Mouse (Mus musculus) limb, embryonic 14.5 days (tissue): ENCODE data around the gene Ina. TPM values are rescaled to one million over a fixed set of nuclear protein-coding genes. Genes with fewer than 3 reads are reported as not detected.

ENCODE experiments used
- ATAC-seq: fragments of 200-750 bp; cut with Nextera tagmentation; 2 replicates; pipeline ENCODE4 v1.8.0; 2017; ENCODE audit warnings: low read depth, moderate number of reproducible peaks, moderate TSS enrichment; ENCODE audit not compliant: low FRiP score
- DNase-seq: peaks from one replicate; pipeline ENCODE4 v3.0.0-alpha.2; 2015; ENCODE audit warnings: low spot score
- H3K27ac ChIP-seq: fragments of 300-500 bp; sonication (generic); replicated peaks from 2 replicates; pipeline ENCODE4 v1.5.1; 2014; ENCODE audit warnings: low read depth, mild to moderate bottlenecking, low read length, moderate library complexity, mixed read lengths
- H3K27me3 ChIP-seq: fragments of 300-500 bp; sonication (generic); 2 replicates; pipeline ENCODE4 v1.6.1; 2014; ENCODE audit warnings: low read length, mixed read lengths; ENCODE audit not compliant: control insufficient read depth, insufficient read depth
- H3K36me3 ChIP-seq: fragments of 300-500 bp; sonication (generic); 2 replicates; pipeline ENCODE4 v1.6.1; 2014; ENCODE audit warnings: mild to moderate bottlenecking, low read length, moderate library complexity, mixed read lengths; ENCODE audit not compliant: control insufficient read depth, insufficient read depth
- H3K4me1 ChIP-seq: fragments of 300-500 bp; sonication (generic); 2 replicates; pipeline ENCODE4 v1.6.1; 2014; ENCODE audit warnings: antibody characterized with exemption, low read length, mixed read lengths; ENCODE audit not compliant: control insufficient read depth, insufficient read depth
- H3K4me2 ChIP-seq: fragments of 300-500 bp; sonication (generic); replicated peaks from 2 replicates; pipeline ENCODE4 v1.6.1; 2014; ENCODE audit warnings: low read depth, mild to moderate bottlenecking, low read length, moderate library complexity; ENCODE audit not compliant: severe bottlenecking
- H3K4me3 ChIP-seq: fragments of 300-500 bp; sonication (generic); replicated peaks from 2 replicates; pipeline ENCODE4 v1.5.1; 2014; ENCODE audit warnings: low read length
- H3K9ac ChIP-seq: fragments of 300-500 bp; sonication (generic); 2 replicates; pipeline ENCODE4 v1.6.1; 2014; ENCODE audit warnings: mild to moderate bottlenecking, low read depth, low read length, moderate library complexity; ENCODE audit not compliant: severe bottlenecking
- H3K9me3 ChIP-seq: fragments of 300-500 bp; sonication (generic); 2 replicates; pipeline ENCODE4 v1.6.1; 2016; ENCODE audit warnings: low read length; ENCODE audit not compliant: control insufficient read depth
- POLR2A ChIP-seq: fragments of 200-500 bp; IDR thresholded peaks from 2 replicates; pipeline ENCODE4 v1.8.0; 2012; ENCODE audit warnings: inconsistent platforms, mild to moderate bottlenecking, moderate library complexity, borderline replicate concordance; ENCODE audit not compliant: insufficient read depth, insufficient read length; ENCODE audit errors: extremely low read depth
- WGBS: fragments of 180-500 bp; shearing (Covaris S2); extraction: QIAGEN DNeasy Blood & Tissue Kit; methylation state at CpG from one replicate; pipeline ENCODE4 v1.1.7; 2014; 5-methylcytosine and 5-hydroxymethylcytosine counted together
- polyA plus RNA-seq, 2 experiments: library from polyadenylated mRNA; depleted of rRNA in 1 of 2; stranded (reverse) in 1 of 2; unstranded in 1 of 2; fragments of >200 nt; fragmentation: Nextera tagmentation in 1 of 2; extraction: Ambion mirVana in 1 of 2; gene quantifications; 2 replicates each; pipeline versions ENCODE4 v1.2.1 to v1.2.3; 2012 to 2014

Ina gene
- polyA plus RNA-seq, 2 experiments: 0.40 to 1.3 TPM

DNA sequence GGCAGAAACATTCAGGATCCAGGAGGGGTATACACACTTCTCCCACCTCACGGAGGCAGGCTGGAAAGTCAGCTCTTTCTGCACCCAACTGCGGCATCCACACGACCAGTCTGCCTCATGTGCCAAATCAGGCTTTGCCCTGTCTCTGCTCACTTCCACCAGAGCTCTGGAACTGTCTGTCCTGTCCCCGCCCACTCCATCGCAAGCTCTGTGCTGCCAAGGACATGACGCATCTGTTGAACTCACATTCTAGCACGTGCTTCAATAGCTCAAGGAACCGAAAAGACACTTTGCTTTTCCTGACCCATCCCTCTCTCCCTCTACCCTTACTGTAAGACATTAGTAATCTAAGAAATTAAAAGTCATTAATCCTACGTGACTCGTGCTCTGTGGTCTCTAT is 10.5 kb downstream of the Ina start:
- no peak for TF ChIP-seq POLR2A
- DNase-seq (no peak), ATAC-seq (no peak)
- H3K9me3 ChIP-seq: no peaks in the 10 kb centered on the region
- no peaks in the 10 kb centered on the region for H3K36me3 ChIP-seq
- H3K27ac ChIP-seq: no peak overlapping the region
- no peaks in the 10 kb centered on the region for H3K4me1 ChIP-seq
- H3K9ac ChIP-seq: no peak overlapping the region
- WGBS: 79% methylated on average over 10 of the region's 10 CpGs
- H3K4me2 ChIP-seq: no peak overlapping the region
- H3K4me3 ChIP-seq: no peak overlapping the region
- H3K27me3 ChIP-seq: no peaks in the 10 kb centered on the region

DNA sequence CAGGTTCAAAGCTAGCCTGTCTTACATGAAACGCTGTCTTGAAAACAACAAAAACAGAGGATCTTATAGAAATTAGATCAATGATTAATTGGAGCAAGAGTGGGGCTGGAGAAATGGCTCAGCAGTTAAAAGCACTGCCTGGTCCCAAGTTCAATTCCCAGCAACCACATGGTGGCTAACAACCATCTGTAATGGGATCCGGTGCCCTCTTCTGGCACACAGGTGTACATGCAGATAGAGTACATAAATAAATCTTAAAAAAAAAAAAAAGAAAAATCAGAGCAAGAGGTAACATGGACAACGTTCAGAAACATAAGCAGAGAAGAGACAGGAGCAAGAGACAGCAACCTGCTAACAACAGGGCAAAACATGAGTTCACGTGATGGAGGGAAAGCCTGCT is 12.0 kb downstream of the Ina start:
- DNase-seq (no peak), ATAC-seq (no peak)
- Histone ChIP-seq H3K27ac (no peak overlapping the region), H3K4me1 (no peaks in the 10 kb centered on the region), H3K36me3 (no peaks in the 10 kb centered on the region), H3K27me3 (no peaks in the 10 kb centered on the region), H3K9ac (no peak overlapping the region), H3K4me3 (no peak overlapping the region), H3K9me3 (no peaks in the 10 kb centered on the region), H3K4me2 (no peak overlapping the region)
- no peak for TF ChIP-seq POLR2A
- 89% methylated on average over 4 of the region's 4 CpGs for WGBS

- Histone ChIP-seq H3K4me2 (no peak overlapping the region), H3K4me3 (no peak overlapping the region), H3K4me1 (no peaks in the 10 kb centered on the region), H3K36me3 (peaks cover 19% of the 10 kb centered on the region), H3K9ac (no peak overlapping the region), H3K27ac (no peak overlapping the region), H3K27me3 (no peaks in the 10 kb centered on the region), H3K9me3 (no peaks in the 10 kb centered on the region)
- no peak for DNase-seq
- no peak for TF ChIP-seq POLR2A
- WGBS: 85% methylated on average over 9 of the region's 9 CpGs
- no peak for ATAC-seq
Observed at GRCm38 (mm10) chr19:47029796-47030195, 15.3 kb downstream of the Ina start.

DNA sequence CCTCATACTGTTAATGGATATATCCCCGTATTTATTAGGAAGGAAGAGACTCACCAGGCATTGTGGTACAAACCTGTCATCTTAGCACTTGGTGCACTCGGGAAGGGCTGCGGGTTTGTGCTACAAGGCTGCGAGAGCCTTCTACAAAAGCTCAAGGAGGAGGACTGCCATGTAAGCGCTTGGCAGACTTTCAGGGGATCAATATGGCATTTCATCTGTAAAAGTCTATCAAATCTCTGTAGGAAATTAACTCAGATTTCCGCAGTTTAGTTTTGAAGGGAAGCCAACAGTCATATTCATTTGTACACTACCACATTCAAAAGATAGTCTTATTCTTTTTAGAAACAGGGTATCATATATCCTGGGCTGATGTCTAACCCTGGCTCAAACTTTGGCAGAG is 17.3 kb downstream of the Ina start:
- Histone ChIP-seq H3K27ac (no peak overlapping the region), H3K9ac (no peak overlapping the region), H3K4me1 (no peaks in the 10 kb centered on the region), H3K9me3 (no peaks in the 10 kb centered on the region), H3K36me3 (peaks cover 32% of the 10 kb centered on the region), H3K4me3 (no peak overlapping the region), H3K4me2 (no peak overlapping the region), H3K27me3 (no peaks in the 10 kb centered on the region)
- no peak for DNase-seq
- no peak for ATAC-seq
- whole genome bisulfite sequencing: 87% methylated on average over 6 of the region's 6 CpGs
- TF ChIP-seq POLR2A: no peak

- DNase-seq (no peak), ATAC-seq (no peak)
- Histone ChIP-seq H3K27ac (no peak overlapping the region), H3K9me3 (no peaks in the 10 kb centered on the region), H3K4me2 (no peak overlapping the region), H3K4me3 (no peak overlapping the region), H3K27me3 (no peaks in the 10 kb centered on the region), H3K9ac (no peak overlapping the region), H3K4me1 (no peaks in the 10 kb centered on the region), H3K36me3 (peaks cover 58% of the 10 kb centered on the region)
- WGBS: 90% methylated on average over 4 of the region's 4 CpGs
- no peak for TF ChIP-seq POLR2A
Observed at GRCm38 (mm10) chr19:47034916-47035315, 20.4 kb downstream of the Ina start.

DNA sequence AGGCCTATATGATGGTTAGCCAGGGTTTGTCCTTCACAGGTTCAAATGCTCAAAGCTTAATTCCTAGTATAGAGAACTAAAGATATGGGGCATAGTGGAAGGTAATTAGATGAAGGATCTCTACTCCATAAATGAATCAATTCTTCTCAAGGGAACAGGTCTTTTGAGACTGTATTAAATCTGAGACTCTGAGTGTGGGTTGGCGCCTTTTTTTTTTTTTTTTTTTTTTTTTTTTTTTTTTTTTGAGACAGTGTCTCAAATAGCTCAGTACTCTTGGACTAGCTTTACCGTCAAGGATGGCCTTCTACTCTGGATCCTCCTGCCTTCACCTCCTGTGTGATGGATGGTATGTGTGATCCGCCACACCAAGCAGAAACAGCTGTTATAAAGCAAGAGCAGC is 22.1 kb downstream of the Ina start:
- H3K4me1 ChIP-seq: no peaks in the 10 kb centered on the region
- H3K27ac ChIP-seq: no peak overlapping the region
- ATAC-seq: no peak
- no peaks in the 10 kb centered on the region for H3K27me3 ChIP-seq
- no peaks in the 10 kb centered on the region for H3K9me3 ChIP-seq
- no peak overlapping the region for H3K9ac ChIP-seq
- no peak for TF ChIP-seq POLR2A
- peaks cover 73% of the 10 kb centered on the region for H3K36me3 ChIP-seq
- no peak overlapping the region for H3K4me3 ChIP-seq
- H3K4me2 ChIP-seq: no peak overlapping the region
- 91% methylated on average over 3 of the region's 3 CpGs for WGBS
- no peak for DNase-seq
